Mouse (Mus musculus) liver, embryonic 11.5 days (tissue): ENCODE measurements at regions not wholly inside any gene's neighbourhood (a gene's known extent, or its start where the extent isn't known, plus 50 kb on each side); places are given as distances from the start of the nearest gene placed in this dataset.

ENCODE experiments used
- ATAC-seq: fragments of 200-750 bp; cut with Nextera tagmentation; replicated peaks from 2 replicates; pipeline ENCODE4 v1.8.0; 2017; ENCODE audit warnings: moderate number of reproducible peaks, mild to moderate bottlenecking, moderate TSS enrichment, moderate library complexity; ENCODE audit not compliant: low FRiP score
- DNase-seq: peaks from one replicate; pipeline ENCODE4 v3.0.0-alpha.2; 2017; ENCODE audit warnings: low spot score
- H3K27ac ChIP-seq: fragments of 300-500 bp; sonication (generic); 2 replicates; pipeline ENCODE4 v1.5.1; 2014; ENCODE audit warnings: mild to moderate bottlenecking, low read depth, low read length, control low read depth
- H3K27me3 ChIP-seq: fragments of 300-500 bp; sonication (generic); replicated peaks from 2 replicates; pipeline ENCODE4 v1.6.1; 2014; ENCODE audit warnings: low read length, mixed read lengths; ENCODE audit not compliant: control insufficient read depth, insufficient read depth
- H3K36me3 ChIP-seq: fragments of 300-500 bp; sonication (generic); 2 replicates; pipeline ENCODE4 v1.6.1; 2014; ENCODE audit warnings: mild to moderate bottlenecking, low read length, moderate library complexity, mixed read lengths; ENCODE audit not compliant: control insufficient read depth, insufficient read depth
- H3K4me1 ChIP-seq: fragments of 300-500 bp; sonication (generic); replicated peaks from 2 replicates; pipeline ENCODE4 v1.6.1; 2014; ENCODE audit warnings: low read length, mixed read lengths; ENCODE audit not compliant: control insufficient read depth, insufficient read depth
- H3K4me2 ChIP-seq: fragments of 300-500 bp; sonication (generic); 2 replicates; pipeline ENCODE4 v1.6.1; 2014; ENCODE audit warnings: mild to moderate bottlenecking, control low read depth, moderate library complexity
- H3K4me3 ChIP-seq: fragments of 300-500 bp; sonication (generic); 2 replicates; pipeline ENCODE4 v1.5.1; 2014; ENCODE audit warnings: low read depth, low read length, control low read depth
- H3K9ac ChIP-seq: fragments of 300-500 bp; sonication (generic); 2 replicates; pipeline ENCODE4 v1.6.1; 2014; ENCODE audit warnings: low read depth, low read length, control low read depth
- H3K9me3 ChIP-seq: fragments of 300-500 bp; sonication (generic); 2 replicates; pipeline ENCODE4 v1.6.1; 2016; ENCODE audit warnings: low read length, inconsistent platforms, mixed read lengths; ENCODE audit not compliant: control insufficient read depth
- WGBS: fragments of 180-500 bp; shearing (Covaris S2); extraction: QIAGEN DNeasy Blood & Tissue Kit; methylation state at CpG from one replicate; pipeline ENCODE4 v1.1.7; 2014; 5-methylcytosine and 5-hydroxymethylcytosine counted together

- H3K36me3 ChIP-seq, result no peaks in the 10 kb centered on the region
- H3K27me3 ChIP-seq, result no peaks in the 10 kb centered on the region
- WGBS, result 81% methylated on average over 8 of the region's 8 CpGs
- no peak overlapping the region for H3K4me3 ChIP-seq
- no peak overlapping the region for H3K9ac ChIP-seq
- H3K9me3 ChIP-seq, result no peaks in the 10 kb centered on the region
- no peaks in the 10 kb centered on the region for H3K4me1 ChIP-seq
- no peak overlapping the region for H3K27ac ChIP-seq
- no peak for ATAC-seq
- no peak overlapping the region for H3K4me2 ChIP-seq
- DNase-seq, result no peak
Measured at GRCm38 (mm10) chr10:91326144-91326655, 145.1 kb upstream of the Tmpo start.

- Histone ChIP-seq H3K36me3 (no peaks in the 10 kb centered on the region), H3K4me1 (no peaks in the 10 kb centered on the region), H3K4me3 (no peak overlapping the region), H3K27me3 (no peaks in the 10 kb centered on the region), H3K4me2 (no peak overlapping the region), H3K9me3 (no peaks in the 10 kb centered on the region), H3K27ac (no peak overlapping the region), H3K9ac (no peak overlapping the region)
- DNase-seq (no peak), ATAC-seq (no peak)
- 79% methylated on average over 4 of the region's 4 CpGs for WGBS
Measured at GRCm38 (mm10) chr10:91321226-91321625, 140.1 kb upstream of the Tmpo start.

GRCm38 (mm10) chr10:91319442-91320112, 138.5 kb upstream of the Tmpo start:
- Histone ChIP-seq H3K4me1 (no peaks in the 10 kb centered on the region), H3K27ac (no peak overlapping the region), H3K4me2 (no peak overlapping the region), H3K36me3 (no peaks in the 10 kb centered on the region), H3K9me3 (no peaks in the 10 kb centered on the region), H3K4me3 (no peak overlapping the region), H3K27me3 (no peaks in the 10 kb centered on the region), H3K9ac (no peak overlapping the region)
- WGBS, result 84% methylated on average over 10 of the region's 10 CpGs
- DNase-seq (no peak), ATAC-seq (0 out of 2 replicates have a peak, but pooled peaks have one; percentile 15)

GRCm38 (mm10) chr10:91314441-91314840, 133.3 kb upstream of the Tmpo start:
- Histone ChIP-seq H3K27me3 (no peaks in the 10 kb centered on the region), H3K4me3 (no peak overlapping the region), H3K9me3 (no peaks in the 10 kb centered on the region), H3K36me3 (no peaks in the 10 kb centered on the region), H3K4me1 (no peaks in the 10 kb centered on the region), H3K4me2 (no peak overlapping the region), H3K27ac (no peak overlapping the region), H3K9ac (no peak overlapping the region)
- WGBS, result 100% methylated on average over 1 of the region's 1 CpGs
- DNase-seq (no peak), ATAC-seq (no peak)

- ATAC-seq (no peak), DNase-seq (no peak)
- Histone ChIP-seq H3K36me3 (no peaks in the 10 kb centered on the region), H3K9ac (no peak overlapping the region), H3K27me3 (no peaks in the 10 kb centered on the region), H3K27ac (no peak overlapping the region), H3K9me3 (no peaks in the 10 kb centered on the region), H3K4me3 (no peak overlapping the region), H3K4me2 (no peak overlapping the region), H3K4me1 (no peaks in the 10 kb centered on the region)
- 45% methylated on average over 3 of the region's 3 CpGs for WGBS
Measured at GRCm38 (mm10) chr10:91313316-91313715, 132.2 kb upstream of the Tmpo start.

GRCm38 (mm10) chr10:91312913-91313312, 131.8 kb upstream of the Tmpo start:
- H3K4me1 ChIP-seq, result no peaks in the 10 kb centered on the region
- ATAC-seq (no peak), DNase-seq (no peak)
- no peak overlapping the region for H3K4me3 ChIP-seq
- H3K27me3 ChIP-seq, result no peaks in the 10 kb centered on the region
- whole genome bisulfite sequencing, result 69% methylated on average over 5 of the region's 5 CpGs
- H3K27ac ChIP-seq, result no peak overlapping the region
- no peaks in the 10 kb centered on the region for H3K9me3 ChIP-seq
- no peak overlapping the region for H3K9ac ChIP-seq
- H3K36me3 ChIP-seq, result no peaks in the 10 kb centered on the region
- no peak overlapping the region for H3K4me2 ChIP-seq

- H3K27ac ChIP-seq, result no peak overlapping the region
- no peaks in the 10 kb centered on the region for H3K4me1 ChIP-seq
- no peaks in the 10 kb centered on the region for H3K36me3 ChIP-seq
- H3K4me2 ChIP-seq, result no peak overlapping the region
- no peak for ATAC-seq
- no peaks in the 10 kb centered on the region for H3K27me3 ChIP-seq
- no peak overlapping the region for H3K9ac ChIP-seq
- H3K9me3 ChIP-seq, result no peaks in the 10 kb centered on the region
- no peak for DNase-seq
- no peak overlapping the region for H3K4me3 ChIP-seq
- 32% methylated on average over 7 of the region's 7 CpGs for WGBS
Measured at GRCm38 (mm10) chr10:91300067-91300466, 119.0 kb upstream of the Tmpo start.

GRCm38 (mm10) chr10:91297792-91298460, 116.8 kb upstream of the Tmpo start:
- Histone ChIP-seq H3K4me3 (no peak overlapping the region), H3K9ac (no peak overlapping the region), H3K4me2 (no peak overlapping the region), H3K4me1 (no peaks in the 10 kb centered on the region), H3K27me3 (no peaks in the 10 kb centered on the region), H3K36me3 (no peaks in the 10 kb centered on the region), H3K27ac (no peak overlapping the region), H3K9me3 (no peaks in the 10 kb centered on the region)
- DNase-seq (no peak), ATAC-seq (no peak)
- 36% methylated on average over 9 of the region's 9 CpGs for WGBS

- H3K27me3 ChIP-seq, result no peaks in the 10 kb centered on the region
- ATAC-seq, result no peak
- no peaks in the 10 kb centered on the region for H3K36me3 ChIP-seq
- H3K9me3 ChIP-seq, result no peaks in the 10 kb centered on the region
- H3K27ac ChIP-seq, result no peak overlapping the region
- no peak for DNase-seq
- no peaks in the 10 kb centered on the region for H3K4me1 ChIP-seq
- WGBS, result 79% methylated on average over 8 of the region's 8 CpGs
- no peak overlapping the region for H3K4me3 ChIP-seq
- no peak overlapping the region for H3K9ac ChIP-seq
- no peak overlapping the region for H3K4me2 ChIP-seq
Measured at GRCm38 (mm10) chr10:91295345-91295744, 114.2 kb upstream of the Tmpo start.
